Comparison of ENCODE assay signal across 26 mouse cellular contexts in genomic region chr14:119633090-119633489, GRCm38 (mm10).
A peak's percentile ranks its signal among the peaks of the same experiment; 100 is the strongest.
DNase-seq lines count a peak whose midpoint lies in the region; TF ChIP-seq lines count a peak whose summit lies in the region.
"Had no signal": no experiment of that assay in that cellular context is flagged by ENCODE, and none has a peak within 500 bp of the region (broad histone marks: within the 10 kb centered on the region; RNA-seq: fewer than 3 reads in every experiment).

No protein-coding gene starts in this region.

- intact Hi-C loops in left cerebral cortex, postnatal 25 days (cut with DNase I), result loop anchor here (5.0 to 10.0 kb wide), 2 partner anchors 76 to 222 kb away; no protein-coding TSS in a partner anchor
- intact Hi-C loops in left cerebral cortex, postnatal 36 days (cut with DNase I), result no loop called here

- H3K4me3 ChIP-seq in layer of hippocampus, adult 2 months, result no peak overlapping the region
- H3K4me3 ChIP-seq: embryonic facial prominence, embryonic 12.5 days; forebrain, embryonic 15.5 days; heart, embryonic 10.5 days; heart, embryonic 15.5 days; kidney, embryonic 15.5 days had no signal

- no peak for TF ChIP-seq CTCF in layer of hippocampus, adult 2 months (conservative IDR thresholded peaks at IDR 0.05)

- DNase-seq in layer of hippocampus, adult 2 months (ENCODE audit: low spot score in 2 of 2), result no peak
- no peak for DNase-seq in layer of hippocampus, adult 11-12 months (ENCODE audit: low spot score)
- DNase-seq in left cerebral cortex, postnatal 25 days (ENCODE audit: low spot score in 2 of 2), result peak; percentile 31 to 52
- DNase-seq in left cerebral cortex, adult 8-10 months (ENCODE audit: low spot score in 2 of 2), result no peak
- peak; percentile 8 to 17 for DNase-seq in left cerebral cortex, postnatal 36 days (ENCODE audit: low spot score in 2 of 2)
- peak; percentile 4 to 14 for DNase-seq in right cerebral cortex, postnatal 36 days (ENCODE audit: low spot score in 2 of 2)
- DNase-seq in thymus, postnatal 0 days (ENCODE audit: low spot score), result no peak
- DNase-seq: adrenal gland, postnatal 14 days; cerebellum, adult 11-12 months; cerebellum, adult 9-11 months; embryo, embryonic 11 days; gastrocnemius, postnatal 25 days; heart, adult 11 months; kidney, adult 18-20 months; kidney, postnatal 25 days; liver; lung, adult 2 months; lung, postnatal 14 days; midbrain, embryonic 14.5 days; thymus, postnatal 4 days had no signal

- 0 out of 2 replicates have a peak overlapping the region, but pooled peaks have one; percentile 14 for H3K27ac ChIP-seq in layer of hippocampus, adult 2 months
- H3K27ac ChIP-seq: embryonic facial prominence, embryonic 12.5 days; forebrain, embryonic 15.5 days; heart, embryonic 10.5 days; heart, embryonic 15.5 days; kidney, embryonic 15.5 days; liver, embryonic 14.5 days had no signal

Comparison
In these comparisons a context has a peak if more than half of its experiments do, and no peak if none do; other contexts are left out.
1. DNase-seq: peak in left cerebral cortex, postnatal 25 days (2 of 2), left cerebral cortex, postnatal 36 days (2 of 2) and right cerebral cortex, postnatal 36 days (2 of 2); none in layer of hippocampus, adult 2 months (0 of 2), layer of hippocampus, adult 11-12 months (single experiment), left cerebral cortex, adult 8-10 months (0 of 2) and thymus, postnatal 0 days (single experiment).